Mouse (Mus musculus): ENCODE measurements around the gene Nphs1.

DNA sequence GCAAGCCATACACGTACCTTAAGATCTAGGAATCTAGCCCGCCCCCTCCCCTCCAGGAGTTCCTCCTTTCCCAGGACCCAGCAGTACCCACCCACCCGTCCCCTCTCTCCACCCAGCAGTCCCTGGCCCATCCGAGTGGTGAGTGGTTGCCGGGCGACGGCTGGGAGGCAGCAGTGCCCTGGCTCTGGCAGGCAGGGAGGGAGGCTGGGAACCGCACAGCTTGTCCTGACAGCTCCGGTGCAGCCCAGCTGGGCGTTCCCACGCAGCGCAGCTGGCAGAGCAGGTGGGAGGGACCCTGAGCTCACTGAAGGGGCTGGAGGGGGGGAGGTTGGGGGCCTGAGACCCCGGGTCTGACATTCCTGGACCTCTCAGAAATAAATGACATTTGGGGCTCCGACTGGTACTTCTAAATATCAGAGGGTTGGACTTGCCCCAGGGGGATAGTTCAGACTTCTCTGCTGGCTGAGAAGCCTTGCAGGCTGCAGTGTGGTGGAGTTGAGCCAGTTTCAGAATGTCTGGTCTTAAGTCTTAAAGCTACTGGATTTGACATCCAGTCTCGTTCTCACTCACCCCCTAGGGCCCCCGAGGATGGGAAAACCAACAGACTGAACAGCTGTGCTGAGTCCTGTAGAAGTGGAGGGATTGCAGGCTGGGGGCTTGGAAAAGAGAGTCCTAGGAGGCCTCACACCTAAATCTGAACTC lies at the start of gene Nphs1, which contains the start of gene Kirrel2:
- TF ChIP-seq POLR2A (IDR thresholded peaks at IDR 0.05; ENCODE audit: insufficient read depth, low read depth, low read length), result no peak
- TF ChIP-seq CTCF (IDR thresholded peaks at IDR 0.05; ENCODE audit: insufficient read depth, low read depth, low read length), result no peak

Measured in olfactory bulb, adult 2 months (tissue).